8 mouse cellular contexts compared by ENCODE assay signal in the genomic region with DNA sequence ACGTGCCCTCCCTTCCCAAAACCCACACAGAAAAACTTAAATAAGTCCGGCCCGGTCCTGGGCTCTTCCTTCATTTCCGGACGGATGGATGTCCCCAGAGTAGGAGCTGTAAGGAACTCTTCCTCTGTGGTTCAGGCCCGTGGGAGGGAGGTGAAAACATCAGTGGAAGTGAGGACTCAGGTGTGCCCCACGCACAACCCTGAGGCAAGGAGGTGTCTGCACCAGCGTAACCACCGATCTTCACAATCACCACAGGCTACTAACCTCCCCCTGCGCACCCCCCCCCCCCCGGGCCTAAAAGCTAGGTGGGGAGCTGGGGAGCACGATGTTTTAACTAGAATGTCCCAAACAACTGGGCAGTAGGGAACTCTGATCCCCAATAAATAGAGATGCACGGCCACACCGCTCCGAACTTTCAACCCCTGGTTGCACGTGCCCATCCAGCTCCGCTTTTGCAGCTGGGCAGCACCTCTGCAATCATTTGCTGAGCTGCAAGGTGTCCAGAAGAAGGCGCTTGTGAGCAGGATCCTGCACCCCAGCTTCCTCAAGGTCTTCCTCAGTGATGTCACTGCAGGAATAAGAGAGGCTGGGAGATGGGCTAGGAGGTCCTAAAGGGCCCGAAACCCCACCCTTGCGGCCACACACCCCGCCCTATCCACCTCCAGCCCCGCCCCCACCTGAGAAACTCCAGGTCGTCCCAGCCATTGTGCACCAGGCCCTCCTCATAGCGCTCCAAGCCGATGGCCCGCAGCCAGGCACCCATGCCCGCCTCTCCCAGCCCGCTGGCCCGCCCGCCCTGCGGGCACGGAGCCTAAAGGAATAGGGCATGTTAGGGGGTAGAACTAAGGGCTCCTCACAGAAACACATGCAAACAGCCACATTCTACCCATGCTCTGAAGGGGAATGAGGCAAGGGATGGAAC. TPM values are rescaled to one million over a fixed set of nuclear protein-coding genes. Genes with fewer than 3 reads are reported as not detected.
DNase-seq lines count a peak whose midpoint lies in the region; ATAC-seq and TF ChIP-seq lines count a peak whose summit lies in the region.

No protein-coding gene starts in this region.

- H3K9me3 ChIP-seq in liver, embryonic 11.5 days (ENCODE audit: control insufficient read depth, low read length) = no peaks in the 10 kb centered on the region
- H3K9me3 ChIP-seq in forebrain, embryonic 11.5 days (ENCODE audit: control insufficient read depth, low read length) = no peaks in the 10 kb centered on the region
- H3K9me3 ChIP-seq in kidney, postnatal 0 days (replicated peaks; ENCODE audit: low read length) = no peaks in the 10 kb centered on the region
- no peaks in the 10 kb centered on the region for H3K9me3 ChIP-seq in midbrain, embryonic 12.5 days

- H3K4me2 ChIP-seq in liver, embryonic 11.5 days = no peak overlapping the region
- H3K4me2 ChIP-seq in forebrain, embryonic 11.5 days (ENCODE audit: low read depth, low read length, severe bottlenecking) = no peak overlapping the region
- H3K4me2 ChIP-seq in kidney, postnatal 0 days (ENCODE audit: low read length) = peak overlapping the region; percentile 89; the same call in 1 of the 2 replicates
- H3K4me2 ChIP-seq in midbrain, embryonic 12.5 days (replicated peaks) = no peak overlapping the region

- peak; percentile 49 for TF ChIP-seq CTCF in liver, adult 2 months (IDR thresholded peaks at IDR 0.05; ENCODE audit: low read depth, low read length)
- TF ChIP-seq CTCF in kidney, postnatal 0 days (IDR thresholded peaks at IDR 0.05; ENCODE audit: low read depth) = peak; percentile 67

- no peak overlapping the region for H3K9ac ChIP-seq in liver, adult 2 months (ENCODE audit: low read depth, low read length)
- H3K9ac ChIP-seq in liver, embryonic 11.5 days (ENCODE audit: low read depth, low read length) = no peak overlapping the region
- H3K9ac ChIP-seq in forebrain, embryonic 11.5 days (ENCODE audit: low read length) = no peak overlapping the region
- no peak overlapping the region for H3K9ac ChIP-seq in kidney, postnatal 0 days (ENCODE audit: low read depth, low read length)
- H3K9ac ChIP-seq in midbrain, embryonic 12.5 days (replicated peaks) = no peak overlapping the region

- H3K27ac ChIP-seq in liver, adult 2 months (replicated peaks; ENCODE audit: insufficient read depth, low read depth, low read length) = no peak overlapping the region
- H3K27ac ChIP-seq in liver, embryonic 11.5 days (ENCODE audit: low read depth, low read length) = no peak overlapping the region
- H3K27ac ChIP-seq in forebrain, embryonic 11.5 days (ENCODE audit: low read depth, low read length) = no peak overlapping the region
- H3K27ac ChIP-seq in kidney, postnatal 0 days = no peak overlapping the region
- no peak overlapping the region for H3K27ac ChIP-seq in midbrain, embryonic 12.5 days (replicated peaks)

- no peak overlapping the region for H3K4me3 ChIP-seq in liver, adult 2 months (ENCODE audit: insufficient read depth, low read depth, low read length)
- no peak overlapping the region for H3K4me3 ChIP-seq in liver, embryonic 11.5 days (ENCODE audit: low read depth, low read length)
- no peak overlapping the region for H3K4me3 ChIP-seq in forebrain, embryonic 11.5 days (ENCODE audit: low read depth, low read length)
- H3K4me3 ChIP-seq in kidney, postnatal 0 days (replicated peaks; ENCODE audit: low read depth, low read length) = no peak overlapping the region
- H3K4me3 ChIP-seq in midbrain, embryonic 12.5 days = no peak overlapping the region

- peaks cover 23% of the 10 kb centered on the region for H3K36me3 ChIP-seq in liver, adult 2 months (ENCODE audit: control insufficient read depth, insufficient read depth, low read length)
- H3K36me3 ChIP-seq in liver, embryonic 11.5 days (ENCODE audit: control insufficient read depth, insufficient read depth, low read length) = peaks cover 26% of the 10 kb centered on the region
- H3K36me3 ChIP-seq in forebrain, embryonic 11.5 days (ENCODE audit: control insufficient read depth, insufficient read depth, low read length) = peaks cover 9% of the 10 kb centered on the region; the same call in 1 of the 2 replicates
- peaks cover 32% of the 10 kb centered on the region for H3K36me3 ChIP-seq in kidney, postnatal 0 days (ENCODE audit: insufficient read depth, low read length)
- H3K36me3 ChIP-seq in midbrain, embryonic 12.5 days = peaks cover 46% of the 10 kb centered on the region

- no peak for TF ChIP-seq POLR2A in liver, adult 2 months (IDR thresholded peaks at IDR 0.05; ENCODE audit: extremely low read depth, insufficient read depth, low read length)

- WGBS in liver, adult 2 months = 73% methylated on average over 32 of the region's 32 CpGs
- 46% methylated on average over 32 of the region's 32 CpGs for WGBS in liver, embryonic 11.5 days
- WGBS in forebrain, embryonic 11.5 days = 24% methylated on average over 32 of the region's 32 CpGs
- WGBS in kidney, postnatal 0 days = 39% methylated on average over 32 of the region's 32 CpGs
- WGBS in midbrain, embryonic 12.5 days = 34% methylated on average over 32 of the region's 32 CpGs

- H3K27me3 ChIP-seq in liver, adult 2 months (ENCODE audit: control insufficient read depth, insufficient read depth, low read length) = peaks cover 7% of the 10 kb centered on the region
- H3K27me3 ChIP-seq in liver, embryonic 11.5 days (replicated peaks; ENCODE audit: control insufficient read depth, insufficient read depth, low read length) = peaks cover 61% of the 10 kb centered on the region
- peaks cover 45% of the 10 kb centered on the region for H3K27me3 ChIP-seq in forebrain, embryonic 11.5 days (ENCODE audit: control insufficient read depth, insufficient read depth, low read length)
- peaks cover 27% of the 10 kb centered on the region for H3K27me3 ChIP-seq in kidney, postnatal 0 days (ENCODE audit: insufficient read depth, low read length)
- H3K27me3 ChIP-seq in midbrain, embryonic 12.5 days = peaks cover 64% of the 10 kb centered on the region

- no peak for DNase-seq in liver, adult 2 months (ENCODE audit: extremely low read depth, low read depth, low spot score)
- no peak for DNase-seq in liver, embryonic 11.5 days (ENCODE audit: low spot score)
- DNase-seq in forebrain, embryonic 11.5 days (ENCODE audit: low spot score) = peak; percentile 76
- peak; percentile 61 for DNase-seq in kidney, postnatal 0 days (ENCODE audit: low spot score)
- DNase-seq in cerebellum, postnatal 4 days (ENCODE audit: low spot score in 2 of 2) = no peak
- no peak for DNase-seq in gastrocnemius, postnatal 25 days
- no peak for DNase-seq in cerebellum, adult 8-10 months

- no peaks in the 10 kb centered on the region for H3K79me2 ChIP-seq in liver, adult 2 months (ENCODE audit: control insufficient read depth, insufficient read depth, low read length)

- H3K4me1 ChIP-seq in liver, adult 2 months (ENCODE audit: control insufficient read depth, insufficient read depth, low read length) = peaks cover 6% of the 10 kb centered on the region; the same call in 1 of the 2 replicates
- H3K4me1 ChIP-seq in liver, embryonic 11.5 days (replicated peaks; ENCODE audit: control insufficient read depth, insufficient read depth, low read length) = peaks cover 3% of the 10 kb centered on the region
- H3K4me1 ChIP-seq in forebrain, embryonic 11.5 days (replicated peaks; ENCODE audit: control insufficient read depth, insufficient read depth, low read length) = peaks cover 19% of the 10 kb centered on the region
- H3K4me1 ChIP-seq in kidney, postnatal 0 days (replicated peaks; ENCODE audit: insufficient read depth, low read length) = peaks cover 21% of the 10 kb centered on the region
- peaks cover 26% of the 10 kb centered on the region for H3K4me1 ChIP-seq in midbrain, embryonic 12.5 days

- no peak; the same call in 1 of the 2 replicates for ATAC-seq in liver, embryonic 11.5 days (replicated peaks; ENCODE audit: low FRiP score)
- peak; percentile 24; the same call in 1 of the 2 replicates for ATAC-seq in forebrain, embryonic 11.5 days (replicated peaks; ENCODE audit: low FRiP score)
- no peak; the same call in 1 of the 2 replicates for ATAC-seq in kidney, postnatal 0 days (replicated peaks; ENCODE audit: low FRiP score, low read depth)
- ATAC-seq in midbrain, embryonic 12.5 days (ENCODE audit: low FRiP score, low read depth) = peak; percentile 13; the same call in 1 of the 2 replicates

RNA-seq across cellular contexts. Expression of gene Phox2a, which starts 5.0 kb away (rescaled TPM):
- not detected in 2 replicates for total RNA-seq in liver, adult 2 months (2014; rRNA removed)
- not detected in 2 replicates for polyA plus RNA-seq in liver, adult 2 months (2012; rRNA removed)
- 0.10 TPM in 1 of 2 replicates, not detected in the other for polyA plus RNA-seq in liver, embryonic 11.5 days (2014; fragmentation: Nextera tagmentation; extraction: Ambion mirVana)
- 0.12 and 0.44 TPM in 2 replicates for polyA plus RNA-seq in forebrain, embryonic 11.5 days (2014; fragmentation: Nextera tagmentation; extraction: Ambion mirVana)
- polyA plus RNA-seq in kidney, postnatal 0 days (2015; fragmentation: Nextera tagmentation; extraction: Ambion mirVana) = 0.13 and 0.19 TPM in 2 replicates
- polyA plus RNA-seq in midbrain, embryonic 12.5 days (2016; fragmentation: Nextera tagmentation; extraction: Ambion mirVana) = 0.43 and 0.46 TPM in 2 replicates
- not detected for total RNA-seq in gastrocnemius, postnatal 25 days (2021)

RNA-seq across cellular contexts. Expression of gene Inppl1, which starts 14.9 kb away (rescaled TPM):
- 10.9 and 13.5 TPM in 2 replicates for total RNA-seq in liver, adult 2 months (2014; rRNA removed)
- 25.4 and 32.9 TPM in 2 replicates for polyA plus RNA-seq in liver, adult 2 months (2012; rRNA removed)
- polyA plus RNA-seq in liver, embryonic 11.5 days (2014; fragmentation: Nextera tagmentation; extraction: Ambion mirVana) = 22.3 and 23.4 TPM in 2 replicates
- polyA plus RNA-seq in forebrain, embryonic 11.5 days (2014; fragmentation: Nextera tagmentation; extraction: Ambion mirVana) = 46.0 and 46.3 TPM in 2 replicates
- polyA plus RNA-seq in kidney, postnatal 0 days (2015; fragmentation: Nextera tagmentation; extraction: Ambion mirVana) = 34.5 and 35.6 TPM in 2 replicates
- polyA plus RNA-seq in midbrain, embryonic 12.5 days (2016; fragmentation: Nextera tagmentation; extraction: Ambion mirVana) = 36.4 and 38.3 TPM in 2 replicates
- total RNA-seq in gastrocnemius, postnatal 25 days (2021) = 10 to 100 TPM; 79.7 to 88.0 TPM

RNA-seq across cellular contexts. Expression of gene Folr2, which starts 33.9 kb away (rescaled TPM):
- total RNA-seq in liver, adult 2 months (2014; rRNA removed) = 19.7 and 37.4 TPM in 2 replicates
- polyA plus RNA-seq in liver, adult 2 months (2012; rRNA removed) = 13.3 and 23.1 TPM in 2 replicates
- 3.3 and 3.9 TPM in 2 replicates for polyA plus RNA-seq in liver, embryonic 11.5 days (2014; fragmentation: Nextera tagmentation; extraction: Ambion mirVana)
- polyA plus RNA-seq in forebrain, embryonic 11.5 days (2014; fragmentation: Nextera tagmentation; extraction: Ambion mirVana) = 0.94 and 1.1 TPM in 2 replicates
- 1.1 and 1.4 TPM in 2 replicates for polyA plus RNA-seq in kidney, postnatal 0 days (2015; fragmentation: Nextera tagmentation; extraction: Ambion mirVana)
- polyA plus RNA-seq in midbrain, embryonic 12.5 days (2016; fragmentation: Nextera tagmentation; extraction: Ambion mirVana) = 2.9 and 4.3 TPM in 2 replicates
- 1 to 10 TPM; 2.0 to 5.4 TPM for total RNA-seq in gastrocnemius, postnatal 25 days (2021)

RNA-seq across cellular contexts. Expression of gene Anapc15, which starts 40.4 kb away (rescaled TPM):
- total RNA-seq in liver, adult 2 months (2014; rRNA removed) = 16.6 and 17.1 TPM in 2 replicates
- 27.3 and 31.8 TPM in 2 replicates for polyA plus RNA-seq in liver, adult 2 months (2012; rRNA removed)
- 94.7 and 96.2 TPM in 2 replicates for polyA plus RNA-seq in liver, embryonic 11.5 days (2014; fragmentation: Nextera tagmentation; extraction: Ambion mirVana)
- polyA plus RNA-seq in forebrain, embryonic 11.5 days (2014; fragmentation: Nextera tagmentation; extraction: Ambion mirVana) = 102 and 103 TPM in 2 replicates
- 47.2 and 50.2 TPM in 2 replicates for polyA plus RNA-seq in kidney, postnatal 0 days (2015; fragmentation: Nextera tagmentation; extraction: Ambion mirVana)
- 79.8 and 89.7 TPM in 2 replicates for polyA plus RNA-seq in midbrain, embryonic 12.5 days (2016; fragmentation: Nextera tagmentation; extraction: Ambion mirVana)
- 10 to 100 TPM; 14.2 to 17.6 TPM for total RNA-seq in gastrocnemius, postnatal 25 days (2021)

RNA-seq across cellular contexts. Expression of gene Folr1, which starts 47.5 kb away (rescaled TPM):
- total RNA-seq in liver, adult 2 months (2014; rRNA removed) = 0.20 TPM in 1 of 2 replicates, not detected in the other
- 0.23 TPM in 1 of 2 replicates, not detected in the other for polyA plus RNA-seq in liver, adult 2 months (2012; rRNA removed)
- 0.27 and 0.42 TPM in 2 replicates for polyA plus RNA-seq in liver, embryonic 11.5 days (2014; fragmentation: Nextera tagmentation; extraction: Ambion mirVana)
- 10.5 and 11.4 TPM in 2 replicates for polyA plus RNA-seq in forebrain, embryonic 11.5 days (2014; fragmentation: Nextera tagmentation; extraction: Ambion mirVana)
- polyA plus RNA-seq in kidney, postnatal 0 days (2015; fragmentation: Nextera tagmentation; extraction: Ambion mirVana) = 164 and 166 TPM in 2 replicates
- 6.8 and 11.9 TPM in 2 replicates for polyA plus RNA-seq in midbrain, embryonic 12.5 days (2016; fragmentation: Nextera tagmentation; extraction: Ambion mirVana)
- under 1 TPM; 0.67 to 0.77 TPM for total RNA-seq in gastrocnemius, postnatal 25 days (2021)

Comparison
In these comparisons a context has a peak if more than half of its experiments do, and no peak if none do; other contexts are left out.
1. DNase-seq: peak in forebrain, embryonic 11.5 days (single experiment) and kidney, postnatal 0 days (single experiment); none in liver, adult 2 months (single experiment), liver, embryonic 11.5 days (single experiment), cerebellum, postnatal 4 days (0 of 2), gastrocnemius, postnatal 25 days (single experiment) and cerebellum, adult 8-10 months (single experiment).
2. ATAC-seq: peak in forebrain, embryonic 11.5 days (single experiment) and midbrain, embryonic 12.5 days (single experiment); none in liver, embryonic 11.5 days (single experiment) and kidney, postnatal 0 days (single experiment).